In the genomic region with DNA sequence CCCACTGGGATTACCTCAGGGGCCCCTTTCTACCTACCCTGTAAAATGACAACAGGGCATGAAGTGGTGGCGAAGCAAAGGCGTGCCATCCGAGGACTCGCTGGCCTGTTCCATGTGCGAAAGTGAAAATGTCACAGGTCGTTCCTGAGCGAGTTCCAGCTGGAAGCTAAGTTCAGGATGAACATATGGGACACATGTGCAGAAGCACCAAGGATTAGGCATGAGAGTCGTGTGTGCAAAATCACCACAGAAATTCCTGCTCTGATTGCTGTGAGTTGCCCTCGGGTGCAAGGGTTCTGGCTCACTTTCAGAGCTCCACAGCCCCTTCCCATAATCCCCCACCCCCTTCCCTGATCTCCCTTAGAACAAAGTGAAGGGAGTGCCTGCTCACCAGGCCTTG, we compare ENCODE assay signal across 30 mouse cellular contexts.
DNase-seq lines count a peak whose midpoint lies in the region; ATAC-seq and TF ChIP-seq lines count a peak whose summit lies in the region.
"Had no signal": no experiment of that assay in that cellular context is flagged by ENCODE, and none has a peak within 500 bp of the region (broad histone marks: within the 10 kb centered on the region; RNA-seq: fewer than 3 reads in every experiment).

No protein-coding gene starts in this region.

- ATAC-seq in heart, embryonic 16.5 days (replicated peaks; ENCODE audit: extremely low read depth, insufficient read depth, low FRiP score) = no peak
- no peak for ATAC-seq in embryonic facial prominence, embryonic 15.5 days (ENCODE audit: insufficient number of reproducible peaks, low FRiP score, low TSS enrichment, low read depth)
- ATAC-seq in hindbrain, postnatal 0 days = no peak
- ATAC-seq: forebrain, embryonic 13.5 days; inflammation-experienced regulatory T-cells, adult 6 months; Patski had no signal

- H3K36me3 ChIP-seq in heart, embryonic 16.5 days (ENCODE audit: control insufficient read depth, insufficient read depth) = no peaks in the 10 kb centered on the region
- H3K36me3 ChIP-seq in embryonic facial prominence, embryonic 15.5 days = no peaks in the 10 kb centered on the region
- H3K36me3 ChIP-seq in hindbrain, postnatal 0 days (ENCODE audit: insufficient read depth, low read length) = no peaks in the 10 kb centered on the region
- H3K36me3 ChIP-seq: embryonic facial prominence, embryonic 12.5 days; hindbrain, embryonic 12.5 days; midbrain, embryonic 12.5 days; neural tube, embryonic 12.5 days had no signal

- TF ChIP-seq CTCF in hindbrain, postnatal 0 days (IDR thresholded peaks at IDR 0.05; ENCODE audit: low read depth) = no peak

- no peaks in the 10 kb centered on the region for H3K27me3 ChIP-seq in heart, embryonic 16.5 days (ENCODE audit: control insufficient read depth, insufficient read depth, low read length)
- H3K27me3 ChIP-seq in embryonic facial prominence, embryonic 15.5 days = no peaks in the 10 kb centered on the region
- no peaks in the 10 kb centered on the region for H3K27me3 ChIP-seq in hindbrain, postnatal 0 days (ENCODE audit: insufficient read depth, low read length)
- H3K27me3 ChIP-seq: embryonic facial prominence, embryonic 12.5 days; forebrain, embryonic 13.5 days; hindbrain, embryonic 12.5 days; midbrain, embryonic 12.5 days; neural tube, embryonic 12.5 days; Patski had no signal

- DNase-seq in heart, adult 11 months = peak; percentile 57
- no peak for DNase-seq in heart, postnatal 25 days (ENCODE audit: low spot score)
- no peak for DNase-seq in heart, postnatal 10 days
- DNase-seq in hindbrain, postnatal 0 days (ENCODE audit: low spot score) = no peak
- no peak for DNase-seq in layer of hippocampus, adult 11-12 months (ENCODE audit: low spot score)
- DNase-seq: adrenal gland, postnatal 10 days; cerebellum, adult 8-10 months; cerebellum, postnatal 25 days; gastrocnemius, postnatal 14 days; heart, postnatal 36 days; kidney, adult 11 months; kidney, postnatal 14 days; liver; lung, embryonic 14.5 days; right cerebral cortex, postnatal 4 days; thymus, adult 18-20 months; thymus, postnatal 36 days had no signal

- no peak overlapping the region for H3K9ac ChIP-seq in heart, embryonic 16.5 days (ENCODE audit: low read length)
- H3K9ac ChIP-seq in embryonic facial prominence, embryonic 15.5 days = no peak overlapping the region
- H3K9ac ChIP-seq in hindbrain, postnatal 0 days (replicated peaks; ENCODE audit: low read length) = no peak overlapping the region
- H3K9ac ChIP-seq: embryonic facial prominence, embryonic 12.5 days; forebrain, embryonic 13.5 days; hindbrain, embryonic 12.5 days; liver, embryonic 14.5 days; lung, embryonic 14.5 days; midbrain, embryonic 12.5 days; neural tube, embryonic 12.5 days had no signal

- H3K4me2 ChIP-seq in heart, embryonic 16.5 days (ENCODE audit: low read depth, low read length) = peak overlapping the region; percentile 8; the same call in 1 of the 2 replicates
- no peak overlapping the region for H3K4me2 ChIP-seq in embryonic facial prominence, embryonic 15.5 days (replicated peaks)
- H3K4me2 ChIP-seq in hindbrain, postnatal 0 days (ENCODE audit: low read depth, low read length) = no peak overlapping the region
- H3K4me2 ChIP-seq: embryonic facial prominence, embryonic 12.5 days; forebrain, embryonic 13.5 days; hindbrain, embryonic 12.5 days; midbrain, embryonic 12.5 days; neural tube, embryonic 12.5 days had no signal

- peaks cover 14% of the 10 kb centered on the region for H3K4me1 ChIP-seq in heart, embryonic 16.5 days (ENCODE audit: control insufficient read depth, insufficient read depth, low read length)
- H3K4me1 ChIP-seq in embryonic facial prominence, embryonic 15.5 days = peaks cover 25% of the 10 kb centered on the region
- no peaks in the 10 kb centered on the region for H3K4me1 ChIP-seq in hindbrain, postnatal 0 days (ENCODE audit: insufficient read depth, low read length)
- H3K4me1 ChIP-seq: forebrain, embryonic 13.5 days; hindbrain, embryonic 12.5 days; midbrain, embryonic 12.5 days; neural tube, embryonic 12.5 days had no signal

- intact Hi-C loops in heart, postnatal 25 days (cut with DNase I) = no loop called here
- intact Hi-C loops in heart, postnatal 10 days (cut with DNase I) = no loop called here

- WGBS in heart, embryonic 16.5 days = 79% methylated on average over 9 of the region's 9 CpGs
- WGBS in embryonic facial prominence, embryonic 15.5 days = 40% methylated on average over 9 of the region's 9 CpGs
- 81% methylated on average over 9 of the region's 9 CpGs for WGBS in hindbrain, postnatal 0 days

- H3K27ac ChIP-seq in heart, embryonic 16.5 days (ENCODE audit: low read length) = no peak overlapping the region
- H3K27ac ChIP-seq in embryonic facial prominence, embryonic 15.5 days (replicated peaks) = peak overlapping the region; percentile 85
- no peak overlapping the region for H3K27ac ChIP-seq in hindbrain, postnatal 0 days
- H3K27ac ChIP-seq: forebrain, embryonic 13.5 days; hindbrain, embryonic 12.5 days; left cerebral cortex, adult 2 months; liver, embryonic 14.5 days; midbrain, embryonic 12.5 days; neural tube, embryonic 12.5 days; stomach, postnatal 0 days had no signal

- H3K4me3 ChIP-seq in heart, embryonic 16.5 days (ENCODE audit: low read length) = no peak overlapping the region
- H3K4me3 ChIP-seq in embryonic facial prominence, embryonic 15.5 days (replicated peaks) = no peak overlapping the region
- H3K4me3 ChIP-seq in hindbrain, postnatal 0 days (ENCODE audit: low read length) = no peak overlapping the region
- H3K4me3 ChIP-seq: embryonic facial prominence, embryonic 12.5 days; forebrain, embryonic 13.5 days; hindbrain, embryonic 12.5 days; left cerebral cortex, adult 2 months; midbrain, embryonic 12.5 days; myocyte; neural tube, embryonic 12.5 days had no signal

- H3K9me3 ChIP-seq in heart, embryonic 16.5 days (replicated peaks; ENCODE audit: control insufficient read depth, low read length) = no peaks in the 10 kb centered on the region
- no peaks in the 10 kb centered on the region for H3K9me3 ChIP-seq in embryonic facial prominence, embryonic 15.5 days (replicated peaks)
- H3K9me3 ChIP-seq in hindbrain, postnatal 0 days (ENCODE audit: low read length) = no peaks in the 10 kb centered on the region
- H3K9me3 ChIP-seq: embryonic facial prominence, embryonic 12.5 days; forebrain, embryonic 13.5 days; hindbrain, embryonic 12.5 days; midbrain, embryonic 12.5 days; neural tube, embryonic 12.5 days had no signal
